Mouse (Mus musculus): ENCODE results near the gene Gins2. TPM values are rescaled to one million over a fixed set of nuclear protein-coding genes. Genes with fewer than 3 reads are reported as not detected.
A peak's percentile ranks its signal among the peaks of the same experiment; 100 is the strongest.

The Gins2 gene
- polyA plus RNA-seq, 1 experiment from 2014 or later = 81.7 TPM

GRCm38 (mm10) chr8:120532517-120533215 is 56.4 kb downstream of the Gins2 start:
- Histone ChIP-seq H3K4me3 (replicated peaks) (0 out of 2 replicates have a peak overlapping the region, but pooled peaks have one; percentile 10), H3K27ac (replicated peaks) (peak overlapping the region; percentile 48), H3K4me2 (replicated peaks) (peak overlapping the region; percentile 41), H3K4me1 (peaks cover 84% of the 10 kb centered on the region), H3K9me3 (replicated peaks) (no peaks in the 10 kb centered on the region), H3K36me3 (no peaks in the 10 kb centered on the region), H3K9ac (no peak overlapping the region), H3K27me3 (no peaks in the 10 kb centered on the region)
- 6% methylated on average over 28 of the region's 29 CpGs for WGBS
- ATAC-seq (ENCODE audit: insufficient number of reproducible peaks, low FRiP score, low TSS enrichment, low read depth) = 0 out of 2 replicates have a peak, but pooled peaks have one; percentile 15

GRCm38 (mm10) chr8:120531775-120532516 is 57.2 kb downstream of the Gins2 start:
- Histone ChIP-seq H3K27me3 (no peaks in the 10 kb centered on the region), H3K4me3 (replicated peaks) (no peak overlapping the region), H3K9ac (no peak overlapping the region), H3K4me1 (peaks cover 84% of the 10 kb centered on the region), H3K36me3 (no peaks in the 10 kb centered on the region), H3K4me2 (replicated peaks) (no peak overlapping the region), H3K27ac (replicated peaks) (peak overlapping the region; percentile 44; the same call in 1 of the 2 replicates), H3K9me3 (replicated peaks) (no peaks in the 10 kb centered on the region)
- ATAC-seq (ENCODE audit: insufficient number of reproducible peaks, low FRiP score, low TSS enrichment, low read depth) = no peak
- WGBS = 39% methylated on average over 10 of the region's 10 CpGs

- Histone ChIP-seq H3K27ac (replicated peaks) (no peak overlapping the region), H3K36me3 (no peaks in the 10 kb centered on the region), H3K27me3 (no peaks in the 10 kb centered on the region), H3K4me3 (replicated peaks) (no peak overlapping the region), H3K9ac (no peak overlapping the region), H3K4me2 (replicated peaks) (no peak overlapping the region), H3K9me3 (replicated peaks) (no peaks in the 10 kb centered on the region), H3K4me1 (peaks cover 84% of the 10 kb centered on the region)
- WGBS = 62% methylated on average over 16 of the region's 16 CpGs
- ATAC-seq (ENCODE audit: insufficient number of reproducible peaks, low FRiP score, low TSS enrichment, low read depth) = no peak
These were observed 58.0 kb downstream of the Gins2 start for GRCm38 (mm10) chr8:120530954-120531656.

- H3K9me3 ChIP-seq (replicated peaks) = no peaks in the 10 kb centered on the region
- no peak overlapping the region for H3K4me2 ChIP-seq (replicated peaks)
- ATAC-seq (ENCODE audit: insufficient number of reproducible peaks, low FRiP score, low TSS enrichment, low read depth) = no peak
- no peak overlapping the region for H3K27ac ChIP-seq (replicated peaks)
- 56% methylated on average over 7 of the region's 7 CpGs for WGBS
- no peak overlapping the region for H3K9ac ChIP-seq
- H3K4me3 ChIP-seq (replicated peaks) = no peak overlapping the region
- H3K4me1 ChIP-seq = peaks cover 78% of the 10 kb centered on the region
- no peaks in the 10 kb centered on the region for H3K27me3 ChIP-seq
- no peaks in the 10 kb centered on the region for H3K36me3 ChIP-seq
These were observed 59.9 kb downstream of the Gins2 start for GRCm38 (mm10) chr8:120529226-120529625.

Small RNAs within 50 kb of the gene (microRNA-seq; reads per million reads assigned to microRNA genes)
- gene Mir7687 (ENCODE audit: borderline number of aligned reads) = 0.69 reads per million

Other genes starting within 250 kb of the Gins2 start
- 8.3 and 10.1 TPM in 2 replicates for gene 1190005I06Rik, start 58.3 kb upstream of the Gins2 start, polyA plus RNA-seq (2015; fragmentation: Nextera tagmentation; extraction: Ambion mirVana)
- gene Gm27021, start 78.8 kb upstream of the Gins2 start, polyA plus RNA-seq (2015; fragmentation: Nextera tagmentation; extraction: Ambion mirVana) = 0.67 and 6.2 TPM in 2 replicates
- gene Cox4i1, start 78.9 kb upstream of the Gins2 start, polyA plus RNA-seq (2015; fragmentation: Nextera tagmentation; extraction: Ambion mirVana) = 1,008 and 1,040 TPM in 2 replicates
- 220 and 225 TPM in 2 replicates for gene Emc8, start 79.3 kb upstream of the Gins2 start, polyA plus RNA-seq (2015; fragmentation: Nextera tagmentation; extraction: Ambion mirVana)
- 10.0 and 10.2 TPM in 2 replicates for gene Irf8, start 147.1 kb upstream of the Gins2 start, polyA plus RNA-seq (2015; fragmentation: Nextera tagmentation; extraction: Ambion mirVana)

Measured in embryonic facial prominence, embryonic 15.5 days (tissue).